Mouse (Mus musculus): Measurements from ENCODE around the gene Selenoo. TPM values are rescaled to one million over a fixed set of nuclear protein-coding genes. Genes with fewer than 3 reads are reported as not detected.

Gene Selenoo
- 37.1 and 42.8 TPM in 2 replicates for polyA plus RNA-seq (2012; rRNA removed)

GRCm38 (mm10) chr15:89088607-89089247 is at the start of gene Selenoo:
TSS of gene Selenoo (plus strand) at chr15:89089084.
- DNase-seq = peak; percentile 89
- Histone ChIP-seq H3K4me1 (ENCODE audit: control insufficient read depth, insufficient read depth, low read length) (no peaks in the 10 kb centered on the region), H3K4me3 (replicated peaks; ENCODE audit: extremely low read depth, low read depth, low read length) (peak within 1 kb of the TSS; percentile 80)
- WGBS = 2% methylated on average over 38 of the region's 38 CpGs
- TF ChIP-seq CTCF (IDR thresholded peaks at IDR 0.05; ENCODE audit: insufficient read depth, low read length) (no peak), POLR2A (IDR thresholded peaks at IDR 0.05; ENCODE audit: borderline replicate concordance, extremely low read depth, low read depth, low read length) (peak; percentile 91)

DNA sequence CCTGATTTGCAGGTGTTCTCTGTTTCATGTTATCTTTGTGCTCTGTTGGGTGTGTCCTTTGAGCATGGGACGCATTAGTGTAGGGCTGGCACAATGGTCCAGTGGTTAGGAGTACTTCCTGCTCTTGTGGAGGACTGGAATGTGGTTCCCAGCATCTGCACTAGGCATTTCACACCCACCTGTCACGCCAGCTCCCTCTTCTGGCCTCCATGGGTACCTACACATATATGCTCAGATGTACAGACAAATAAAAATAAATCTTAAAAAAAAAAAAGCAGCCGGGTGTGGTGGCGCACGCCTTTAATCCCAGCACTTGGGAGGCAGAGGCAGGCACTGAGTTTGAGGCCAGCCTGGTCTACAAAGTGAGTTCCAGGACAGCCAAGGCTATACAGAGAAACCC is 44.5 kb upstream of the Selenoo start:
- 69% methylated on average over 5 of the region's 5 CpGs for WGBS
- TF ChIP-seq CTCF (IDR thresholded peaks at IDR 0.05; ENCODE audit: insufficient read depth, low read length) (0 out of 2 replicates have a peak, but pooled peaks have one; percentile 5), POLR2A (IDR thresholded peaks at IDR 0.05; ENCODE audit: borderline replicate concordance, extremely low read depth, low read depth, low read length) (no peak)
- DNase-seq = no peak
- Histone ChIP-seq H3K4me3 (replicated peaks; ENCODE audit: extremely low read depth, low read depth, low read length) (no peak overlapping the region), H3K4me1 (ENCODE audit: control insufficient read depth, insufficient read depth, low read length) (no peaks in the 10 kb centered on the region)

DNA sequence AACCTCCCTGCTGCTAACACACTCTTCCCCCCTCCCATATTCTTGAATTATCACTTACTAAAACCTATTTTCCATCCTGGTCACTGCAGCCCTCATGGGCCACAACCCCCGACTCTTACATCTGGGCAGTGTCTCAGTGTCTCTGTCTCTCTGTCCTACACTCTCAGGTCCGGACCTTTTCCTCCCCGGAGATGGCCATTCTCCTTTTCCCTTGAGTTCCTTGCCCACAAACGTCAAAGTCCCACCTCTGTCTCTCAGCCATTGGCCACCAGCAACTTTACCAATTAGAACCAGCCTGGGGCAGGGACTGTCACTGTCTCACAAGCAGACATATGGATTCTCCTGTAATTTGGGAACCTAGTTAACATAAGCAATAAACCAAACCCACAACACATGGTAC is 42.5 kb upstream of the Selenoo start:
- no peak overlapping the region for H3K4me3 ChIP-seq (replicated peaks; ENCODE audit: extremely low read depth, low read depth, low read length)
- H3K4me1 ChIP-seq (ENCODE audit: control insufficient read depth, insufficient read depth, low read length) = no peaks in the 10 kb centered on the region
- TF ChIP-seq CTCF (IDR thresholded peaks at IDR 0.05; ENCODE audit: insufficient read depth, low read length) (no peak), POLR2A (IDR thresholded peaks at IDR 0.05; ENCODE audit: borderline replicate concordance, extremely low read depth, low read depth, low read length) (no peak)
- DNase-seq = no peak
- 73% methylated on average over 4 of the region's 4 CpGs for WGBS

GRCm38 (mm10) chr15:89054666-89055065 is 34.2 kb upstream of the Selenoo start:
- 84% methylated on average over 7 of the region's 7 CpGs for WGBS
- DNase-seq = no peak
- Histone ChIP-seq H3K4me1 (ENCODE audit: control insufficient read depth, insufficient read depth, low read length) (no peaks in the 10 kb centered on the region), H3K4me3 (replicated peaks; ENCODE audit: extremely low read depth, low read depth, low read length) (no peak overlapping the region)
- TF ChIP-seq POLR2A (IDR thresholded peaks at IDR 0.05; ENCODE audit: borderline replicate concordance, extremely low read depth, low read depth, low read length) = no peak
- no peak for TF ChIP-seq CTCF (IDR thresholded peaks at IDR 0.05; ENCODE audit: insufficient read depth, low read length)

- Histone ChIP-seq H3K4me1 (ENCODE audit: control insufficient read depth, insufficient read depth, low read length) (peaks cover 2% of the 10 kb centered on the region; the same call in 1 of the 2 replicates), H3K4me3 (replicated peaks; ENCODE audit: extremely low read depth, low read depth, low read length) (no peak overlapping the region)
- no peak for TF ChIP-seq POLR2A (IDR thresholded peaks at IDR 0.05; ENCODE audit: borderline replicate concordance, extremely low read depth, low read depth, low read length)
- TF ChIP-seq CTCF (IDR thresholded peaks at IDR 0.05; ENCODE audit: insufficient read depth, low read length) = no peak
- peak; percentile 1 for DNase-seq
- WGBS = 26% methylated on average over 6 of the region's 6 CpGs
Measured at GRCm38 (mm10) chr15:89058736-89059135, 30.1 kb upstream of the Selenoo start.

DNA sequence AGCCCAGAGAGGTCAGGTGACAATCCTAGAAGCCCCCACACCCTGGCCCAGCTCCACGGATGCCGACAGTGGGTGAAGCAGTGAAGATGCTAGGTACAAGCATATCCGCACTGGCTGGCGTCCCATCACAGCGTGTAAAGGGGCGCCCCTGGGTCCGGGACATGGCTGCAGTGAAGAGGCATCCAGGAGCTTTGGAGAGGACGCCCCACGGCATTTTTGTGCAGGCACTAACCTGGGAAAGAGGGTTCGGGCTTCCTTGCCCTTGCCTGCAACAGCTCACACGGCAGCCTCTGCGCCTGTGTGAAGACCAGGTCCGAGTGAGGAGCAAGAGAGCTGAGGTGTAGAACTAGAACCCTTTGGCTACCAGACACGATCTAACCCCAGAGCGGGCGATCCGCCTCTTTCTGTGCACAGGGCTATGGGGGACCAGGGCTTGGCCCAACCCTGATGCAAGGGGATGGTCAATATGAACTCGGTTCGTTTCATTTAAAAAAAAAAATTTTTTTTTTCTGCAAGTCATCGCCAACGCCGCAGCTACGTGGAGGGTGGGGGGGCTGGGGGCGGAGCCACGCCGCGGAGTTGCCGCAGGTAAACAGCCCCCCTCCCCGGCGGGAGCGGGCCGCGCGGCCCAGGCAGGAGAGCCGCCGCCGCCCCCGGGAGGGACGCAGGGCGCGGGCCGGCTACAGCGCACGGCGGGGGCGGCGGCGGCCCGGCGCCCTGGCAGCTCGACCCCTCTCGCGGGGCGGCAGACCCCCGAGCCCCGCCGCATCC is 29.5 kb upstream of the Selenoo start, which contains the start of gene Panx2:
TSS of gene Panx2 (plus strand) at position 574 of the 771 bp plus-strand sequence.
- Histone ChIP-seq H3K4me3 (replicated peaks; ENCODE audit: extremely low read depth, low read depth, low read length) (peak within 1 kb of the TSS; percentile 54), H3K4me1 (ENCODE audit: control insufficient read depth, insufficient read depth, low read length) (peaks cover 2% of the 10 kb centered on the region; the same call in 1 of the 2 replicates)
- 2% methylated on average over 36 of the region's 57 CpGs for WGBS
- TF ChIP-seq CTCF (IDR thresholded peaks at IDR 0.05; ENCODE audit: insufficient read depth, low read length) = no peak
- no peak for TF ChIP-seq POLR2A (IDR thresholded peaks at IDR 0.05; ENCODE audit: borderline replicate concordance, extremely low read depth, low read depth, low read length)
- peak; percentile 7 for DNase-seq

DNA sequence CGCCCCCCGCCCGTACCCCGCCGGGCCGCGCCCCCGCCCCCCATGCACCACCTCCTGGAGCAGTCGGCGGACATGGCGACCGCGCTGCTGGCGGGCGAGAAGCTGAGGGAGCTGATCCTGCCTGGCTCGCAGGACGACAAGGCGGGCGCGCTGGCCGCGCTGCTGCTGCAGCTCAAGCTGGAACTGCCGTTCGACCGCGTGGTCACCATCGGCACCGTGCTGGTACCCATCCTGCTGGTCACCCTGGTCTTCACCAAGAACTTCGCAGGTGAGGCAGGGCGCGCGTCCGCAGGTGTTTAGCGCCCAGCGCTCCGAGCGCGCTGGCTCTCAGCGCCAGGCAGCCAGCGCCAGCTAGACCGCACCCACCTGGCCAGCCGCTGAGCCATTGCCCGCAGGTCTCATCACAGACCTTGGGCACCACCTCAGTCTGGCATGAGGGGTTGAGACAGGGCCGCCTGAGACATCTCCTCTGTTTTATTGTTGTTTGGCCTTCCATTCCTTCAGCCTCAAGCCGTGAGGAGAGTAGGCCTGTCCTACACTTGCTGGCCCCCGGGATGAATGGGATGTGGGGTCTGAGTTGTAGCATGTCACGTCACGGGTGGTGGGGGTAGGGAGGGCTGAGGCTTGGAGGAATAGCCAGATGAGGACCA is 28.7 kb upstream of the Selenoo start:
- peak overlapping the region; percentile 54 for H3K4me3 ChIP-seq (replicated peaks; ENCODE audit: extremely low read depth, low read depth, low read length)
- TF ChIP-seq CTCF (IDR thresholded peaks at IDR 0.05; ENCODE audit: insufficient read depth, low read length) (no peak), POLR2A (IDR thresholded peaks at IDR 0.05; ENCODE audit: borderline replicate concordance, extremely low read depth, low read depth, low read length) (no peak)
- peaks cover 2% of the 10 kb centered on the region; the same call in 1 of the 2 replicates for H3K4me1 ChIP-seq (ENCODE audit: control insufficient read depth, insufficient read depth, low read length)
- 2% methylated on average over 39 of the region's 48 CpGs for WGBS
- peak; percentile 25 for DNase-seq

- Histone ChIP-seq H3K4me3 (replicated peaks; ENCODE audit: extremely low read depth, low read depth, low read length) (no peak overlapping the region), H3K4me1 (ENCODE audit: control insufficient read depth, insufficient read depth, low read length) (peaks cover 2% of the 10 kb centered on the region; the same call in 1 of the 2 replicates)
- 86% methylated on average over 12 of the region's 12 CpGs for WGBS
- DNase-seq = no peak
- TF ChIP-seq CTCF (IDR thresholded peaks at IDR 0.05; ENCODE audit: insufficient read depth, low read length) (no peak), POLR2A (IDR thresholded peaks at IDR 0.05; ENCODE audit: borderline replicate concordance, extremely low read depth, low read depth, low read length) (no peak)
Measured at GRCm38 (mm10) chr15:89060811-89061460, 27.9 kb upstream of the Selenoo start.
